Mouse (Mus musculus) adrenal gland, postnatal 10 days (tissue): ENCODE measurements around the gene Acat3. TPM values are rescaled to one million over a fixed set of nuclear protein-coding genes. Genes with fewer than 3 reads are reported as not detected.
"Not testable (repeated sequence)": the region's sequence is repeated elsewhere in the genome, so short reads cannot be mapped to it uniquely, and the experiment has no call there.

Experiments used
- DNase-seq: peaks from one replicate; pipeline ENCODE4 v3.0.0; 2021; ENCODE audit warnings: mixed read lengths
- long read RNA-seq, 2 experiments: library from polyadenylated mRNA; stranded (forward); transcript quantifications; one replicate each; pipeline ENCODE4 v2.0.0; 2021
- total RNA-seq, 2 experiments: library from RNA; stranded (reverse); gene quantifications; 2 replicates each; pipeline ENCODE4 v1.2.3; 2021

Gene Acat3
- total RNA-seq, result 10 to 100 TPM in 1 of 2 experiments, 1 to 10 TPM in 1; 9.1 to 18.7 TPM
- long read RNA-seq, experiment 1, transcript Acat3-201 (9 exons, 2,123 nt), result major isoform, 23 of 35 reads
- long read RNA-seq, experiment 1, partial matches to known transcripts, result 5 of 35 reads
- long read RNA-seq, experiment 1, other reads (novel, unspliced or antisense), result 6 of 35 reads
- long read RNA-seq, experiment 2, partial matches to known transcripts, result 0 of 1 reads
- long read RNA-seq, experiment 2, other reads (novel, unspliced or antisense), result 1 of 1 reads

- DNase-seq, result peak; percentile 19
These were observed at the start of gene Acat3 for GRCm38 (mm10) chr17:12940151-12940805. Gene Acat3, minus strand, starts transcription at chr17:12940600.

GRCm38 (mm10) chr17:12988096-12988495 is 47.7 kb upstream of the Acat3 start:
- not testable (repeated sequence) for DNase-seq

GRCm38 (mm10) chr17:12983988-12984387 is 43.6 kb upstream of the Acat3 start:
- DNase-seq, result no peak

- no peak for DNase-seq
These were observed 38.1 kb upstream of the Acat3 start for GRCm38 (mm10) chr17:12978546-12978945.

- DNase-seq, result no peak
These were observed 33.5 kb upstream of the Acat3 start for GRCm38 (mm10) chr17:12973851-12974250.

GRCm38 (mm10) chr17:12967173-12967572 is 26.8 kb upstream of the Acat3 start:
- DNase-seq, result no peak

GRCm38 (mm10) chr17:12963476-12963875 is 23.1 kb upstream of the Acat3 start:
- no peak for DNase-seq

GRCm38 (mm10) chr17:12960331-12960873 is 20.0 kb upstream of the Acat3 start, which contains the start of gene Acat2:
Gene Acat2, minus strand, starts transcription at chr17:12960747.
- peak; percentile 97 for DNase-seq

- DNase-seq, result not testable (repeated sequence)
These were observed 19.0 kb upstream of the Acat3 start for GRCm38 (mm10) chr17:12959377-12959776.

- DNase-seq, result peak; percentile 43
These were observed 16.3 kb upstream of the Acat3 start for GRCm38 (mm10) chr17:12956664-12957063.

GRCm38 (mm10) chr17:12949669-12950068 is 9.3 kb upstream of the Acat3 start:
- DNase-seq, result no peak

GRCm38 (mm10) chr17:12942459-12943162 is 2.2 kb upstream of the Acat3 start:
- DNase-seq, result no peak

GRCm38 (mm10) chr17:12941543-12942260 is 1.3 kb upstream of the Acat3 start:
- DNase-seq, result no peak

- not testable (repeated sequence) for DNase-seq
These were observed 837 bp downstream of the Acat3 start for GRCm38 (mm10) chr17:12939377-12940148.

- no peak for DNase-seq
These were observed 2.3 kb downstream of the Acat3 start for GRCm38 (mm10) chr17:12938077-12938476.

GRCm38 (mm10) chr17:12937412-12937970 is 2.9 kb downstream of the Acat3 start:
- no peak for DNase-seq

- no peak for DNase-seq
These were observed 4.7 kb downstream of the Acat3 start for GRCm38 (mm10) chr17:12935719-12936118.

GRCm38 (mm10) chr17:12931576-12931975 is 8.8 kb downstream of the Acat3 start:
- not testable (repeated sequence) for DNase-seq

GRCm38 (mm10) chr17:12925703-12926180 is 14.7 kb downstream of the Acat3 start:
- no peak for DNase-seq

GRCm38 (mm10) chr17:12925001-12925400 is 15.4 kb downstream of the Acat3 start:
- peak; percentile 42 for DNase-seq

- DNase-seq, result no peak
These were observed 19.3 kb downstream of the Acat3 start for GRCm38 (mm10) chr17:12921073-12921472.
